Comparison of ENCODE assay signal across 10 mouse cellular contexts in genomic region chr4:123898696-123899095, GRCm38 (mm10). TPM values are rescaled to one million over a fixed set of nuclear protein-coding genes. Genes with fewer than 3 reads are reported as not detected.
A peak's percentile ranks its signal among the peaks of the same experiment; 100 is the strongest.
DNase-seq lines count a peak whose midpoint lies in the region; TF ChIP-seq lines count a peak whose summit lies in the region.
"Had no signal": no experiment of that assay in that cellular context is flagged by ENCODE, and none has a peak within 500 bp of the region (broad histone marks: within the 10 kb centered on the region; RNA-seq: fewer than 3 reads in every experiment).

No protein-coding gene starts in this region.

- H3K27ac ChIP-seq in layer of hippocampus, adult 2 months, result no peak overlapping the region
- no peak overlapping the region for H3K27ac ChIP-seq in ES-E14 (ENCODE audit: insufficient read depth, low read depth, low read length, poor library complexity, severe bottlenecking)
- no peak overlapping the region for H3K27ac ChIP-seq in cortical plate, adult 2 months (ENCODE audit: insufficient read depth, low read length)
- H3K27ac ChIP-seq: macrophage had no signal

- in situ Hi-C loops in ES-E14 (cut with MboI; ENCODE audit: low sequenced_read_pairs in 2 of 2, unreplicated experiment in 2 of 2), result no loop called here

- H3K9ac ChIP-seq in ES-E14 (ENCODE audit: insufficient read depth, low read depth, low read length, poor library complexity, severe bottlenecking), result no peak overlapping the region

- DNase-seq in adrenal gland, adult 18-20 months (ENCODE audit: low spot score in 2 of 2), result peak; percentile 40 to 52
- no peak for DNase-seq in adrenal gland, postnatal 4 days (ENCODE audit: low spot score in 2 of 2)
- DNase-seq in layer of hippocampus, adult 2 months (ENCODE audit: low spot score in 2 of 2), result peak in 1 of 2 experiments; percentile 71
- no peak for DNase-seq in layer of hippocampus, adult 9-11 months
- DNase-seq in ES-E14 (ENCODE audit: low read depth, low spot score), result no peak
- peak; percentile 34 to 51 for DNase-seq in left cerebral cortex, postnatal 25 days (ENCODE audit: low spot score in 2 of 2)
- DNase-seq in retina, postnatal 1 day, result peak; percentile 68

- H3K4me1 ChIP-seq in ES-E14 (ENCODE audit: control insufficient read depth in 2 of 2, insufficient read depth in 2 of 2, low read length in 2 of 2, poor library complexity in 1 of 2), result peaks cover 0 to 5% of the 10 kb centered on the region in 2 experiments; a peak in 1 of 4 replicates
- no peaks in the 10 kb centered on the region for H3K4me1 ChIP-seq in cortical plate, adult 2 months (ENCODE audit: control insufficient read depth, insufficient read depth, low read length)

- peak; percentile 89 for TF ChIP-seq CTCF in layer of hippocampus, adult 2 months (conservative IDR thresholded peaks at IDR 0.05)
- TF ChIP-seq CTCF in cortical plate, adult 2 months (IDR thresholded peaks at IDR 0.05; ENCODE audit: extremely low read depth, insufficient read depth, low read length), result peak; percentile 78

- no peak overlapping the region for H3K4me3 ChIP-seq in layer of hippocampus, adult 2 months
- no peak overlapping the region for H3K4me3 ChIP-seq in ES-E14 (ENCODE audit: insufficient read depth in 1 of 2, low read depth in 1 of 2, low read length in 2 of 2, poor library complexity in 1 of 2, severe bottlenecking in 1 of 2)
- H3K4me3 ChIP-seq in cortical plate, adult 2 months (ENCODE audit: insufficient read depth, low read length), result no peak overlapping the region

- H3K9me3 ChIP-seq in ES-E14 (ENCODE audit: control insufficient read depth, insufficient read depth, low read depth, low read length), result no peaks in the 10 kb centered on the region

- intact Hi-C loops in left cerebral cortex, postnatal 25 days (cut with DNase I), result loop anchor here (1.0 to 2.0 kb wide), 3 partner anchors 79 to 148 kb away; partner anchors contain the start of gene Akirin1

- H3K36me3 ChIP-seq in ES-E14 (ENCODE audit: control insufficient read depth, insufficient read depth, low read length, poor library complexity, severe bottlenecking), result no peaks in the 10 kb centered on the region

- TF ChIP-seq POLR2A in cortical plate, adult 2 months (IDR thresholded peaks at IDR 0.05; ENCODE audit: extremely low read depth, insufficient read depth, low read length), result no peak

TF ChIP-seq in ES-E14, 5 proteins besides CTCF, POLR2A, EP300 and RAD21:
- TF ChIP-seq MAFK (IDR thresholded peaks at IDR 0.05; ENCODE audit: insufficient read depth, low read depth, low read length), result no peak
- TF ChIP-seq ZNF384 (IDR thresholded peaks at IDR 0.05; ENCODE audit: low read depth, low read length), result no peak
- TF ChIP-seq ZC3H11A (IDR thresholded peaks at IDR 0.05; ENCODE audit: borderline replicate concordance, low read depth, low read length), result 0 out of 2 replicates have a peak, but pooled peaks have one; percentile 16
- no peak for TF ChIP-seq CHD2 (IDR thresholded peaks at IDR 0.05; ENCODE audit: low read depth, low read length)
- no peak for TF ChIP-seq HCFC1 (IDR thresholded peaks at IDR 0.05; ENCODE audit: borderline replicate concordance, insufficient read depth, low read length)

RNA-seq across cellular contexts. Expression of gene Mycbp, which starts 5.9 kb away (rescaled TPM):
- total RNA-seq in adrenal gland, adult 18-20 months (2021), result 10 to 100 TPM; 40.4 to 56.8 TPM
- 10 to 100 TPM; 48.5 to 51.5 TPM for total RNA-seq in adrenal gland, postnatal 4 days (2021)
- total RNA-seq in layer of hippocampus, adult 2 months (2021), result 10 to 100 TPM in 1 of 2 experiments, 1 to 10 TPM in 1; 9.9 to 11.3 TPM
- total RNA-seq in ES-E14 (2012; rRNA removed), result 40.9 and 49.5 TPM in 2 replicates
- 10.5 and 17.1 TPM in 2 replicates for polyA plus RNA-seq in cortical plate, adult 2 months (2012; rRNA removed)
- total RNA-seq in left cerebral cortex, postnatal 25 days (2021), result 10 to 100 TPM; 11.2 to 13.3 TPM

RNA-seq across cellular contexts. Expression of gene Rragc, which starts 18.6 kb away (rescaled TPM):
- total RNA-seq in adrenal gland, adult 18-20 months (2021), result 10 to 100 TPM; 87.7 to 97.9 TPM
- 10 to 100 TPM; 69.0 to 70.6 TPM for total RNA-seq in adrenal gland, postnatal 4 days (2021)
- 10 to 100 TPM; 54.8 to 60.6 TPM for total RNA-seq in layer of hippocampus, adult 2 months (2021)
- total RNA-seq in ES-E14 (2012; rRNA removed), result 17.0 and 24.0 TPM in 2 replicates
- 72.9 and 73.0 TPM in 2 replicates for polyA plus RNA-seq in cortical plate, adult 2 months (2012; rRNA removed)
- total RNA-seq in left cerebral cortex, postnatal 25 days (2021), result 10 to 100 TPM; 58.4 to 63.8 TPM

RNA-seq across cellular contexts. Expression of gene 4930535I16Rik, which starts 19.1 kb away (rescaled TPM):
- total RNA-seq in adrenal gland, adult 18-20 months (2021), result not detected
- not detected for total RNA-seq in adrenal gland, postnatal 4 days (2021)
- total RNA-seq in layer of hippocampus, adult 2 months (2021), result not detected
- total RNA-seq in ES-E14 (2012; rRNA removed), result 1.8 and 2.4 TPM in 2 replicates
- polyA plus RNA-seq in cortical plate, adult 2 months (2012; rRNA removed), result not detected in 2 replicates
- not detected for total RNA-seq in left cerebral cortex, postnatal 25 days (2021)
- total RNA-seq: gastrocnemius, postnatal 4 days had no signal
- polyA plus RNA-seq: macrophage had no signal

RNA-seq across cellular contexts. Expression of gene 4933427I04Rik, which starts 39.2 kb away (rescaled TPM):
- total RNA-seq in adrenal gland, adult 18-20 months (2021), result not detected
- total RNA-seq in adrenal gland, postnatal 4 days (2021), result not detected
- total RNA-seq in layer of hippocampus, adult 2 months (2021), result not detected
- not detected in 2 replicates for total RNA-seq in ES-E14 (2012; rRNA removed)
- not detected in 2 replicates for polyA plus RNA-seq in cortical plate, adult 2 months (2012; rRNA removed)
- not detected for total RNA-seq in left cerebral cortex, postnatal 25 days (2021)
- total RNA-seq: gastrocnemius, postnatal 4 days had no signal
- polyA plus RNA-seq: macrophage had no signal

Comparison
In these comparisons a context has a peak if more than half of its experiments do, and no peak if none do; other contexts are left out.
1. DNase-seq: peak in adrenal gland, adult 18-20 months (2 of 2), left cerebral cortex, postnatal 25 days (2 of 2) and retina, postnatal 1 day (single experiment); none in adrenal gland, postnatal 4 days (0 of 2), layer of hippocampus, adult 9-11 months (single experiment) and ES-E14 (single experiment).